Mouse (Mus musculus): ENCODE results near the gene Scgb1b27.
"Not testable (repeated sequence)": the region's sequence is repeated elsewhere in the genome, so short reads cannot be mapped to it uniquely, and the experiment has no call there.

Gene Scgb1b27

GRCm38 (mm10) chr7:34021183-34021582 lies at the start of gene Scgb1b27:
Gene Scgb1b27 (plus strand): TSS chr7:34021483.
- DNase-seq, result not testable (repeated sequence)

DNA sequence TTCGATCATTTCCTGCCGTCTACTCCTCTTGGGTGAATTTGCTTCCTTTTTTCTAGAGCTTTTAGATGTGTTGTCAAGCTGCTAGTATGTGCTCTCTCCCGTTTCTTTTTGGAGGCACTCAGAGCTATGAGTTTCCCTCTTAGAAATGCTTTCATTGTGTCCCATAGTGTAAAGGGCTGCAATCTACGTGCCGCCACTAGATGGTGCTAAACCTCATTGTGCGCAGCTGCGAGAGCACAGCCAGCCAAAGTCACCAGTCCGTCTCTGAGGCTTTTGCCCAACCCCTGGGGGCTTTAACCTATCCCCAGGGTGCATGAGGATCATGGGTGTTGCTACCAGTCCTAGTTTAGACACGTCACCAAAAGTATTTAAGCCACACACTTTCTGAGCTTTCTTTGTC lies 39.0 kb upstream of the Scgb1b27 start:
- DNase-seq, result peak; percentile 49

DNA sequence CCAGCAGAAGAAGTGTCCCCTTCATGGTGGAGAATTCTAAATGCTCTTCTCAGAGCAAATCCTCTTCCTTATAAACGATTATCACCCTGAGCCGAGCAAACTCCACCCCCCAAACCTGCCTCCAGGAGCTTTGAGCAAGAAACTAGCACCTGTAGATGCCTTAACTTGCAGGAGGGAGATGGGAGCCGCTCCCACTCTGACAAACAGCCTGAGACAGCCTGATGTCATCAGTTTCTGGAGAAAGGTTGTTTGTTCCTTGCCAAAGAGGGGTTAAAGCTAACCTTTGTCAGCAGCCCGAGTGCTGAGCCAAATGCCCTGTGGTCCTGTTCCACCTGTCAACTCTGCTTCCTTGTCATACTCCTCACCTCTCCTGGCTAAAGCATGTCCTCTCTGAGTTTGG lies 7.4 kb upstream of the Scgb1b27 start, which contains the start of gene Scgb2b27:
Gene Scgb2b27, minus strand, starts transcription at position 101 of the 400 bp plus-strand sequence.
- no peak for DNase-seq

DNA sequence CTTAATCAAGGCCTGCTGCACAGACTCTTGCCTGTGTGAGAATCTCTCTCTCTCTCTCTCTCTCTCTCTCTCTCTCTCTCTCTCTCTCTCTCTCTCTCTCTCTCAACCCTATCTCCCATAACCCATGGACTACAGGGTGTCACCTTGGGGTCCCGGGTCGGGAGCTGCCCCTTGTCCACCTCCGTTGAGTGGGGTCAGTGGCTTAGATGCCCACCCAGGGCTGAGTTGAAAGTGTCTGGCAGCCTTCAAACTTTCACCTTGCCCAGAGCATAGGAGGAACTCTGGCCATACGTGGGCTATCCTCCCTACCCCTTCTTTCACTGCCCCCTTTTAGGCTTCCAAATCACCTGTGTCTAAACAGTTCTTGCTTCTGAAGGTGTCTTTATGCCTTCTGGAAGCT lies 4.4 kb downstream of the Scgb1b27 start:
- DNase-seq, result no peak

GRCm38 (mm10) chr7:34027202-34027601 lies 5.9 kb downstream of the Scgb1b27 start:
- not testable (repeated sequence) for DNase-seq

DNA sequence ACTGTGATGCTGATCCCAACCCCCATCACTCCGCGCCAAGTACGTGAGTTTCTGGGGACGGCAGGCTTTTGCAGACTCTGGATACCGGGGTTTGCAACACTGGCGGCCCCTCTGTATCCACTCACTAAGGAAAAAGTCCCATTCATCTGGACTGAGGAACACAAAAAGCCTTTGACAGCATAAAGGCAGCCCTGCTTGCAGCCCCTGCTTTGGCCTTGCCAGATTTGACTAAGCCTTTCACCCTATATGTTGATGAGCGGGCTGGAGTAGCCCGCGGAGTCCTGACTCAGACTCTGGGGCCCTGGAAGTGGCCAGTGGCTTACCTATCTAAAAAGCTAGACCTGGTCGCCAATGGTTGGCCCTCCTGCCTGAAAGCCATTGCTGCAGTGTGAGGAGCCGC lies 8.7 kb downstream of the Scgb1b27 start:
- no peak for DNase-seq

DNA sequence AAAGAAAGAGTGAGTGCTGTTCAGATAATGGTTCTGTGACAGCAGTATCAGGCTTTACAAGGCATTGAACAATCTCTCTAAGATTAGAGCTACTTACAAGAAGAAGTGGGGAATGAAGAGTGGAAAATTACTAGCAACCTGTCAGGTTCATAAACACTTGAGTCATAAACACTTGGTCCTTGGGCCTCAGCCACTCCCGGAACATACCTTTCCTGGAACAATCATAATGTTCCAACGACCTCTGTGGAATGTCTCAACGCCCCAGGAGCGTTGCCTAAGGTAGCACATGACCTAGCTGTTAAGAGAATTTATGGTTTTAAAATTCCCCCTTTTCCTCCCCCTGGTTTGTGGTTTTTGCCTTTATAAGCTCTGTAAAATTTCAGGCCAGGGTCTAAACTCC lies 13.3 kb downstream of the Scgb1b27 start:
- not testable (repeated sequence) for DNase-seq

DNA sequence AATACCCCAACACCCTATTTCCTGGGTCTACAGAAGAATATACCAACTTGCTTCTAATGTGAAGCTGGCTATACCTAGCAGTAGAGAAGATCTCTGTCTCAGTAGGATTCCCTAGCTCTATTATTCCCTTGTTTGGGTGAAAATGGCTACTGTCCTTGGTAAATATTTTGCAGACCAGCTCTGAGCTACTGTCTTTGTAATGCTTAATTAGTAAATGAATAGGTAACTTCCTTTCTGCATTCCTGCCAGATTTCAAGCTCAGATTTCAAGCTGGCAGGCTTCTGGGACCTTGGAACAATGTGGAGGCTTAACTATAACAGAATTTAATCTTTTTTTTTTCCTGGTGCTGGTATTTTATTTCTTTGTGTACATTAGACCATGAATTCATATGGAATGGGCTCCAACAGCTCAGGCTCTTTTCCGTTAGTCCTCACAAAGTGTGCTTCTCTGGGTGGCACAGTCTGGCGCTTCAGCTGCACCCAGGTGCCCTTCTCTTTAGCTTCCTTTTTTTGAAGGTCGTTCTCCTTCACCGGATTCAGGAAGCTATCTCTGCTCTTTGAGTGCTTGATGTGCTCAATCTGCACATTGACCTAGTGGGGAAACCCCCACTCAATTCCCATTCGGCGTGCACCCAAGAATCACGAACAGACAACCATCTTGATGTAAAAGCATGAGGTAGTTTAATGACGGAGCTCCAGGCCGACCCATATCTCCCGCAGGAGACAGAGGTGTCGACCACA lies 15.0 kb downstream of the Scgb1b27 start:
- DNase-seq, result not testable (repeated sequence)

- DNase-seq, result not testable (repeated sequence)
Observed at GRCm38 (mm10) chr7:34068132-34068531, 46.8 kb downstream of the Scgb1b27 start.
